Mouse (Mus musculus): ENCODE data around the gene 2900011O08Rik.

- TF ChIP-seq POLR2A (IDR thresholded peaks at IDR 0.05; ENCODE audit: insufficient read depth, low read depth, low read length) (no peak), EP300 (IDR thresholded peaks at IDR 0.05; ENCODE audit: insufficient read depth, low read depth, low read length) (no peak)
These were observed 135.2 kb downstream of the 2900011O08Rik start for GRCm38 (mm10) chr16:14121563-14121962.
